Mouse (Mus musculus) ES-Bruce4 (cell line): ENCODE results near the gene Tbata. TPM values are rescaled to one million over a fixed set of nuclear protein-coding genes. Genes with fewer than 3 reads are reported as not detected.

Experiments used
- H3K27ac ChIP-seq: 2 replicates; pipeline ENCODE4 v1.5.1; 2012; ENCODE audit warnings: low read length, inconsistent platforms; ENCODE audit not compliant: insufficient read depth
- H3K27me3 ChIP-seq: 2 replicates; pipeline ENCODE4 v1.6.1; 2012; ENCODE audit warnings: mild to moderate bottlenecking, low read length, inconsistent platforms; ENCODE audit not compliant: control insufficient read depth, poor library complexity, insufficient read depth, severe bottlenecking
- H3K36me3 ChIP-seq: 2 replicates; pipeline ENCODE4 v1.6.1; 2012; ENCODE audit warnings: inconsistent platforms, mild to moderate bottlenecking, low read length, moderate library complexity; ENCODE audit not compliant: control insufficient read depth, poor library complexity, insufficient read depth, severe bottlenecking
- H3K4me1 ChIP-seq: one replicate; pipeline ENCODE4 v1.8.1; 2011; ENCODE audit warnings: low read length; ENCODE audit not compliant: control insufficient read depth, insufficient read depth
- H3K4me3 ChIP-seq: 2 replicates; pipeline ENCODE4 v1.5.1; 2011; ENCODE audit warnings: low read depth, mild to moderate bottlenecking, low read length
- H3K9ac ChIP-seq: 2 replicates; pipeline ENCODE4 v1.6.1; 2012; ENCODE audit warnings: low read depth, mild to moderate bottlenecking, inconsistent platforms; ENCODE audit not compliant: poor library complexity, severe bottlenecking
- H3K9me3 ChIP-seq: replicated peaks from 2 replicates; pipeline ENCODE4 v1.6.1; 2012; ENCODE audit warnings: mild to moderate bottlenecking, low read length, inconsistent platforms; ENCODE audit not compliant: control insufficient read depth, poor library complexity, insufficient read depth, severe bottlenecking
- CTCF ChIP-seq: IDR thresholded peaks from one replicate; pipeline ENCODE4 v1.8.1; 2011; ENCODE audit warnings: low read depth, low read length
- EP300 ChIP-seq: IDR thresholded peaks from 2 replicates; pipeline ENCODE4 v1.6.1; 2011; ENCODE audit warnings: low read depth, low read length; ENCODE audit not compliant: insufficient read depth
- POLR2A ChIP-seq: IDR thresholded peaks from one replicate; pipeline ENCODE4 v1.8.1; 2011; ENCODE audit warnings: low read length; ENCODE audit not compliant: insufficient read depth
- polyA plus RNA-seq: library from polyadenylated mRNA; stranded (reverse); fragments of >200 nt; gene quantifications from 2 replicates; pipeline ENCODE4 v1.2.4, GENCODE M21; 2011; ENCODE audit warnings: low read depth; ENCODE audit not compliant: missing spikeins, insufficient read depth, insufficient read length

Tbata gene
- polyA plus RNA-seq, 1 experiment = not detected

GRCm38 (mm10) chr10:61147157-61148040, 24.4 kb upstream of the Tbata start, which contains the start of gene Sgpl1:
Gene Sgpl1 (minus strand): TSS chr10:61147703.
- Histone ChIP-seq H3K9ac (peak within 1 kb of the TSS; percentile 88), H3K4me1 (no peaks in the 10 kb centered on the region), H3K9me3 (no peaks in the 10 kb centered on the region), H3K36me3 (peaks cover 8% of the 10 kb centered on the region), H3K4me3 (peak within 1 kb of the TSS; percentile 95), H3K27me3 (no peaks in the 10 kb centered on the region), H3K27ac (peak within 1 kb of the TSS; percentile 71)
- peak; percentile 66 for TF ChIP-seq CTCF
- no peak for TF ChIP-seq EP300

- H3K27me3 ChIP-seq = no peaks in the 10 kb centered on the region
- H3K4me1 ChIP-seq = no peaks in the 10 kb centered on the region
- TF ChIP-seq POLR2A (no peak), CTCF (no peak), EP300 (no peak)
- H3K27ac ChIP-seq = no peak overlapping the region
- H3K9me3 ChIP-seq = no peaks in the 10 kb centered on the region
- no peaks in the 10 kb centered on the region for H3K36me3 ChIP-seq
- no peak overlapping the region for H3K9ac ChIP-seq
- H3K4me3 ChIP-seq = no peak overlapping the region
Observed at GRCm38 (mm10) chr10:61149476-61149875, 22.3 kb upstream of the Tbata start.

- H3K9ac ChIP-seq = no peak overlapping the region
- no peak overlapping the region for H3K27ac ChIP-seq
- H3K36me3 ChIP-seq = no peaks in the 10 kb centered on the region
- H3K4me1 ChIP-seq = no peaks in the 10 kb centered on the region
- H3K4me3 ChIP-seq = no peak overlapping the region
- no peaks in the 10 kb centered on the region for H3K9me3 ChIP-seq
- no peaks in the 10 kb centered on the region for H3K27me3 ChIP-seq
- TF ChIP-seq EP300 (no peak), CTCF (no peak), POLR2A (no peak)
Observed at GRCm38 (mm10) chr10:61150616-61151015, 21.1 kb upstream of the Tbata start.

- no peak overlapping the region for H3K4me3 ChIP-seq
- no peak overlapping the region for H3K27ac ChIP-seq
- H3K27me3 ChIP-seq = no peaks in the 10 kb centered on the region
- no peaks in the 10 kb centered on the region for H3K4me1 ChIP-seq
- H3K9me3 ChIP-seq = no peaks in the 10 kb centered on the region
- no peaks in the 10 kb centered on the region for H3K36me3 ChIP-seq
- TF ChIP-seq POLR2A = no peak
- TF ChIP-seq EP300 = no peak
- no peak for TF ChIP-seq CTCF
- H3K9ac ChIP-seq = no peak overlapping the region
Observed at GRCm38 (mm10) chr10:61152131-61152530, 19.6 kb upstream of the Tbata start.

- H3K36me3 ChIP-seq = no peaks in the 10 kb centered on the region
- H3K9me3 ChIP-seq = no peaks in the 10 kb centered on the region
- H3K9ac ChIP-seq = no peak overlapping the region
- H3K4me3 ChIP-seq = no peak overlapping the region
- TF ChIP-seq POLR2A (no peak), EP300 (no peak), CTCF (no peak)
- no peak overlapping the region for H3K27ac ChIP-seq
- H3K27me3 ChIP-seq = no peaks in the 10 kb centered on the region
- no peaks in the 10 kb centered on the region for H3K4me1 ChIP-seq
Observed at GRCm38 (mm10) chr10:61155611-61156010, 16.1 kb upstream of the Tbata start.

GRCm38 (mm10) chr10:61156453-61156852, 15.3 kb upstream of the Tbata start:
- TF ChIP-seq POLR2A (no peak), EP300 (no peak)
- no peak overlapping the region for H3K4me3 ChIP-seq
- no peak overlapping the region for H3K27ac ChIP-seq
- H3K9me3 ChIP-seq = no peaks in the 10 kb centered on the region
- no peak overlapping the region for H3K9ac ChIP-seq
- H3K27me3 ChIP-seq = no peaks in the 10 kb centered on the region
- no peaks in the 10 kb centered on the region for H3K4me1 ChIP-seq
- no peaks in the 10 kb centered on the region for H3K36me3 ChIP-seq
